Mouse (Mus musculus) limb, embryonic 13.5 days (tissue): ENCODE results near the gene Ica1. TPM values are rescaled to one million over a fixed set of nuclear protein-coding genes. Genes with fewer than 3 reads are reported as not detected.

Source experiments
- ATAC-seq: fragments of 200-750 bp; cut with Nextera tagmentation; 2 replicates; pipeline ENCODE4 v1.8.0; 2017; ENCODE audit warnings: low read depth, moderate number of reproducible peaks, moderate TSS enrichment; ENCODE audit not compliant: low FRiP score
- H3K27ac ChIP-seq: fragments of 300-500 bp; sonication (generic); 2 replicates; pipeline ENCODE4 v1.5.1; 2015; ENCODE audit warnings: inconsistent platforms, mild to moderate bottlenecking, moderate library complexity
- H3K27me3 ChIP-seq: fragments of 300-500 bp; sonication (generic); 2 replicates; pipeline ENCODE4 v1.6.1; 2015; ENCODE audit warnings: mild to moderate bottlenecking, inconsistent platforms
- H3K36me3 ChIP-seq: fragments of 300-500 bp; sonication (generic); 2 replicates; pipeline ENCODE4 v1.6.1; 2015; ENCODE audit warnings: inconsistent platforms, mild to moderate bottlenecking, moderate library complexity
- H3K4me1 ChIP-seq: fragments of 300-500 bp; sonication (generic); 2 replicates; pipeline ENCODE4 v1.6.1; 2015; ENCODE audit warnings: inconsistent platforms
- H3K4me2 ChIP-seq: fragments of 300-500 bp; sonication (generic); replicated peaks from 2 replicates; pipeline ENCODE4 v1.6.1; 2015; ENCODE audit warnings: inconsistent platforms, mild to moderate bottlenecking, moderate library complexity
- H3K4me3 ChIP-seq: fragments of 300-500 bp; sonication (generic); 2 replicates; pipeline ENCODE4 v1.5.1; 2015; ENCODE audit warnings: moderate library complexity, mild to moderate bottlenecking, inconsistent platforms
- H3K9ac ChIP-seq: fragments of 300-500 bp; sonication (generic); 2 replicates; pipeline ENCODE4 v1.6.1; 2015; ENCODE audit warnings: mild to moderate bottlenecking, inconsistent platforms
- H3K9me3 ChIP-seq: fragments of 300-500 bp; sonication (generic); 2 replicates; pipeline ENCODE4 v1.6.1; 2016; ENCODE audit warnings: inconsistent platforms
- WGBS: fragments of 180-500 bp; shearing (Covaris S2); methylation state at CpG from one replicate; pipeline ENCODE4 v1.1.7; 2015; 5-methylcytosine and 5-hydroxymethylcytosine counted together
- polyA plus RNA-seq: library from polyadenylated mRNA; unstranded; fragments of >200 nt; fragmentation: Nextera tagmentation; extraction: Ambion mirVana; gene quantifications from 2 replicates; pipeline ENCODE4 v1.2.1, GENCODE M21; 2015

The Ica1 gene
- 17.3 and 18.8 TPM in 2 replicates for polyA plus RNA-seq

- ATAC-seq = no peak; the same call in 1 of the 2 replicates
- Histone ChIP-seq H3K4me1 (peaks cover 10% of the 10 kb centered on the region; the same call in 1 of the 2 replicates), H3K27me3 (peaks cover 33% of the 10 kb centered on the region), H3K9ac (peak within 1 kb of the TSS; percentile 76), H3K9me3 (no peaks in the 10 kb centered on the region), H3K4me3 (peak within 1 kb of the TSS; percentile 77), H3K4me2 (peak within 1 kb of the TSS; percentile 98), H3K27ac (no peak within 1 kb of the TSS), H3K36me3 (no peaks in the 10 kb centered on the region)
- WGBS = 3% methylated on average over 15 of the region's 16 CpGs
Measured at GRCm38 (mm10) chr6:8778296-8778649, at the start of gene Ica1. TSS of gene Ica1 (minus strand) at chr6:8778488.

DNA sequence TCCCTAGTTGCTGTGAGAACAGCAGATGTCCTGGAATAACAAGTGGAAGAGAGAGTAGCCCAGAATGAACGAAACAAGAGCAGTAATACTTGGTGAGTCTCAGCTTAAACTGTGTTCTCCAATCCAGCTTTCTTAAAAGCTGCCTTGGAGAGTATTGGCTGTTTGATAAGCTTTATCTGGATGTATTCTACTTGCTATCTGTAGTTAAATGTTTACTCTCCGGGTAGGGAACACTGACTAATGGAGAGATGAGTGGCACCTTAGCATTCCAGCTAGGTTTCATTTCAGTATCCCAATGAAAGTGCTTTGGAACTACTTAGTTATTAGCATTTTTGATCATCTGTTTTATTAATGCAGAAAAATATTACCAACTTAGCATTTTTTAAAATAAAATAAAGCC is 41.6 kb upstream of the Ica1 start:
- H3K4me3 ChIP-seq = no peak overlapping the region
- no peak overlapping the region for H3K9ac ChIP-seq
- 80% methylated on average over 2 of the region's 2 CpGs for WGBS
- ATAC-seq = no peak
- no peaks in the 10 kb centered on the region for H3K27me3 ChIP-seq
- no peaks in the 10 kb centered on the region for H3K9me3 ChIP-seq
- H3K4me1 ChIP-seq = no peaks in the 10 kb centered on the region
- H3K36me3 ChIP-seq = no peaks in the 10 kb centered on the region
- no peak overlapping the region for H3K27ac ChIP-seq
- H3K4me2 ChIP-seq = no peak overlapping the region

DNA sequence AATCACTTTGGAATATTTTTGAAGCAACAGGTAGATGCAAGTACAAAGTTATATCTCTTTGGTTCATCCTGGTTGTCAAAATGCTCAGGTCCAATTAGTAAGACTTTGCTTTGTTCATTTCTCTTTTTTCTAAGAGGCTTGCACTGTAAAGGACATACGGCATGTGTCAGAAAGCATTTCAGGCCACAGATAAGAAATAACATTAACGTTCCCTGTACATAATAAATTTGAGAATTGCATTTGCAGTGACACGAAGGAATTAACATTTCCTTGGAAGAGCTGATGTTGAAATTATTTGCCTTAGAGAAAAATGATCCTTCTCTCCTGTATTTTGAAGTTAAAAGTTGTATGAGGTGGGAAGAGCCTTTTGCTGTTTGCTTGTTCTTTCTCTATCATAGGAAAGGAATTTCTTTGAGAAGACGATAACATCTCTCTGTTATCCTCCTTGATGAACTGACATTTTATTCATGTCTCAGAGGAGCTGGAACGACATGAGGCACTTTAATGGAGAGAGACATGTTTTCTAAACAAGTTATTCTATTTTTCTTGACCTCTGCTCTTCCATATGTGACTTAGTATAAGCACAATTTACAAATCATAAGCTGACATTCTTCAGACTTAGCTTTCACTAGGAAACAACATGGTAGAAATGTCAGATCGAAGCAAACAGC is 36.2 kb upstream of the Ica1 start:
- no peaks in the 10 kb centered on the region for H3K9me3 ChIP-seq
- H3K9ac ChIP-seq = no peak overlapping the region
- no peak for ATAC-seq
- no peak overlapping the region for H3K27ac ChIP-seq
- no peaks in the 10 kb centered on the region for H3K4me1 ChIP-seq
- no peak overlapping the region for H3K4me3 ChIP-seq
- no peaks in the 10 kb centered on the region for H3K27me3 ChIP-seq
- no peak overlapping the region for H3K4me2 ChIP-seq
- 82% methylated on average over 6 of the region's 6 CpGs for WGBS
- no peaks in the 10 kb centered on the region for H3K36me3 ChIP-seq

DNA sequence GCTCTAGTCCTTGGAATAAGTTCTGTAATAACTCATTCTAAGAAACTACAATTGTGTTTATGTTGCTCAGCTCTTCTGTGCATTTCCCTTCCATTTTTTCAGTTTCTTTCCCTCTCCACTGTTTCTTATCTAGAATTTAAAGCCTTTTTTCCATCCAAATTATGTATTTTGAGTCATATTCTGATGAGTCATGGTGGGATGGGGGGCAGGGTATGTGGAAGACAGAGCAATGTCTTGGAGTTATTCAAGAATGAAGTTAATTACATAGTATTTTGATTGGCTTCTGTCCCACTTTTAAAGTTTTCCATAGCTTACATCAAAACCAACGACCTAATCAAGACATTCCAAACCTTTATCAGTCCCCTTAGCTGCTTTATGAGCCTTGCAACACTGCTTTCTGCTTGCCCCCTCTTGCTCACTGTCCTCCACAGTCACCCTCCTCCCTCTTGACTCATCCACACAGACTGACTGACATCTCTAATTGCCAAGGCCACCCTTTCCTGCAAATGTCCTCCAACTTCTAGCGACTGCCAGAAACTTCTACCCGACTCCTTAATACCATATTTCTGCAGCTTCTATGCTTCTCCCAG is 24.4 kb upstream of the Ica1 start:
- H3K36me3 ChIP-seq = no peaks in the 10 kb centered on the region
- no peak overlapping the region for H3K9ac ChIP-seq
- H3K27ac ChIP-seq = no peak overlapping the region
- H3K4me2 ChIP-seq = no peak overlapping the region
- H3K27me3 ChIP-seq = no peaks in the 10 kb centered on the region
- no peak overlapping the region for H3K4me3 ChIP-seq
- ATAC-seq = no peak
- 71% methylated on average over 3 of the region's 3 CpGs for WGBS
- H3K9me3 ChIP-seq = no peaks in the 10 kb centered on the region
- no peaks in the 10 kb centered on the region for H3K4me1 ChIP-seq

- no peak overlapping the region for H3K4me3 ChIP-seq
- no peaks in the 10 kb centered on the region for H3K27me3 ChIP-seq
- 89% methylated on average over 5 of the region's 5 CpGs for WGBS
- H3K36me3 ChIP-seq = no peaks in the 10 kb centered on the region
- no peak overlapping the region for H3K9ac ChIP-seq
- no peak for ATAC-seq
- no peaks in the 10 kb centered on the region for H3K4me1 ChIP-seq
- H3K4me2 ChIP-seq = no peak overlapping the region
- no peak overlapping the region for H3K27ac ChIP-seq
- H3K9me3 ChIP-seq = 0 out of 2 replicates have a peak, but pooled peaks cover 2% of the 10 kb centered on the region
Measured at GRCm38 (mm10) chr6:8792385-8792784, 14.1 kb upstream of the Ica1 start.

- WGBS = 83% methylated on average over 3 of the region's 3 CpGs
- Histone ChIP-seq H3K36me3 (no peaks in the 10 kb centered on the region), H3K4me1 (no peaks in the 10 kb centered on the region), H3K9me3 (0 out of 2 replicates have a peak, but pooled peaks cover 2% of the 10 kb centered on the region), H3K27ac (no peak overlapping the region), H3K4me3 (no peak overlapping the region), H3K4me2 (no peak overlapping the region), H3K27me3 (no peaks in the 10 kb centered on the region), H3K9ac (no peak overlapping the region)
- ATAC-seq = no peak
Measured at GRCm38 (mm10) chr6:8791781-8792180, 13.5 kb upstream of the Ica1 start.

- Histone ChIP-seq H3K27me3 (peaks cover 33% of the 10 kb centered on the region), H3K9ac (no peak overlapping the region), H3K27ac (no peak overlapping the region), H3K36me3 (no peaks in the 10 kb centered on the region), H3K4me3 (no peak overlapping the region), H3K9me3 (no peaks in the 10 kb centered on the region), H3K4me2 (no peak overlapping the region), H3K4me1 (peaks cover 10% of the 10 kb centered on the region; the same call in 1 of the 2 replicates)
- ATAC-seq = no peak
Measured at GRCm38 (mm10) chr6:8780618-8781017, 2.3 kb upstream of the Ica1 start.

GRCm38 (mm10) chr6:8777411-8778295 is 635 bp downstream of the Ica1 start:
- Histone ChIP-seq H3K4me2 (peak overlapping the region; percentile 98), H3K4me1 (peaks cover 10% of the 10 kb centered on the region; the same call in 1 of the 2 replicates), H3K27me3 (peaks cover 33% of the 10 kb centered on the region), H3K36me3 (no peaks in the 10 kb centered on the region), H3K9me3 (no peaks in the 10 kb centered on the region), H3K4me3 (peak overlapping the region; percentile 77), H3K9ac (peak overlapping the region; percentile 76), H3K27ac (no peak overlapping the region)
- WGBS = 1% methylated on average over 43 of the region's 69 CpGs
- ATAC-seq = peak; percentile 90

- H3K9ac ChIP-seq = no peak overlapping the region
- no peak overlapping the region for H3K4me2 ChIP-seq
- 75% methylated on average over 7 of the region's 7 CpGs for WGBS
- no peaks in the 10 kb centered on the region for H3K36me3 ChIP-seq
- ATAC-seq = no peak
- no peak overlapping the region for H3K27ac ChIP-seq
- H3K9me3 ChIP-seq = no peaks in the 10 kb centered on the region
- no peak overlapping the region for H3K4me3 ChIP-seq
- peaks cover 2% of the 10 kb centered on the region; the same call in 1 of the 2 replicates for H3K27me3 ChIP-seq
- H3K4me1 ChIP-seq = peaks cover 4% of the 10 kb centered on the region; the same call in 1 of the 2 replicates
Measured at GRCm38 (mm10) chr6:8771539-8771938, 6.7 kb downstream of the Ica1 start.

GRCm38 (mm10) chr6:8770341-8770740 is 7.9 kb downstream of the Ica1 start:
- H3K27ac ChIP-seq = no peak overlapping the region

GRCm38 (mm10) chr6:8769803-8770202 is 8.5 kb downstream of the Ica1 start:
- Histone ChIP-seq H3K27me3 (no peaks in the 10 kb centered on the region), H3K4me1 (peaks cover 4% of the 10 kb centered on the region; the same call in 1 of the 2 replicates), H3K9ac (no peak overlapping the region), H3K36me3 (no peaks in the 10 kb centered on the region), H3K4me2 (no peak overlapping the region), H3K27ac (no peak overlapping the region), H3K4me3 (no peak overlapping the region), H3K9me3 (no peaks in the 10 kb centered on the region)
- no peak for ATAC-seq
- WGBS = 67% methylated on average over 6 of the region's 6 CpGs

More at GRCm38 (mm10) chr6:8770341-8770740, 7.9 kb downstream of the Ica1 start:
- Histone ChIP-seq H3K4me1 (peaks cover 4% of the 10 kb centered on the region; the same call in 1 of the 2 replicates), H3K36me3 (no peaks in the 10 kb centered on the region), H3K27me3 (no peaks in the 10 kb centered on the region), H3K9me3 (no peaks in the 10 kb centered on the region), H3K9ac (no peak overlapping the region), H3K4me2 (no peak overlapping the region), H3K4me3 (no peak overlapping the region)
- 76% methylated on average over 10 of the region's 10 CpGs for WGBS
- no peak for ATAC-seq

GRCm38 (mm10) chr6:8766652-8767051 is 11.6 kb downstream of the Ica1 start:
- no peaks in the 10 kb centered on the region for H3K9me3 ChIP-seq
- H3K27me3 ChIP-seq = no peaks in the 10 kb centered on the region
- no peak for ATAC-seq
- no peaks in the 10 kb centered on the region for H3K36me3 ChIP-seq
- WGBS = 91% methylated on average over 5 of the region's 5 CpGs
- no peak overlapping the region for H3K4me2 ChIP-seq
- no peak overlapping the region for H3K9ac ChIP-seq
- H3K4me1 ChIP-seq = peaks cover 4% of the 10 kb centered on the region; the same call in 1 of the 2 replicates
- H3K27ac ChIP-seq = no peak overlapping the region
- no peak overlapping the region for H3K4me3 ChIP-seq
